Mouse (Mus musculus) colon, adult 2 months (tissue): Measurements from ENCODE around the gene Polr3h. TPM values are rescaled to one million over a fixed set of nuclear protein-coding genes. Genes with fewer than 3 reads are reported as not detected.

ENCODE experiments used
- polyA plus RNA-seq: library from polyadenylated mRNA; depleted of rRNA; stranded (reverse); fragments of >200 nt; gene quantifications from 2 replicates; pipeline ENCODE4 v1.2.3, GENCODE M21; 2012; rRNA removed

The Polr3h gene
- polyA plus RNA-seq, result 7.0 and 8.9 TPM in 2 replicates

GRCm38 (mm10) chr15:81925760-81926445 is at the start of gene Polr3h:
TSS of gene Polr3h (minus strand) at chr15:81926240.

GRCm38 (mm10) chr15:81960171-81961077 is 34.4 kb upstream of the Polr3h start, which contains the start of gene Pmm1:
TSS of gene Pmm1 (minus strand) at chr15:81960930.

GRCm38 (mm10) chr15:81936679-81937078 is 10.6 kb upstream of the Polr3h start, which contains the start of gene Csdc2:
TSS of gene Csdc2 (plus strand) at chr15:81936759.

GRCm38 (mm10) chr15:81872262-81873136 is 53.5 kb downstream of the Polr3h start, which contains the start of gene Aco2:
TSS of gene Aco2 (plus strand) at chr15:81872309.

GRCm38 (mm10) chr15:81871604-81872261 is 54.3 kb downstream of the Polr3h start, which contains the start of gene Phf5a:
TSS of gene Phf5a (minus strand) at chr15:81871911.

GRCm38 (mm10) chr15:81858517-81859329 is 67.3 kb downstream of the Polr3h start, which contains the start of gene Tob2:
TSS of gene Tob2 (minus strand) at chr15:81858796.

Other genes starting within 250 kb of the Polr3h start
- gene Chadl, start 229.0 kb downstream of the Polr3h start, polyA plus RNA-seq, result 5.1 and 6.6 TPM in 2 replicates
- 23.1 and 24.3 TPM in 2 replicates for gene Zc3h7b, start 181.2 kb downstream of the Polr3h start, polyA plus RNA-seq
- gene Rangap1, start 180.7 kb downstream of the Polr3h start, polyA plus RNA-seq, result 31.2 and 37.3 TPM in 2 replicates
- 13.8 and 15.9 TPM in 2 replicates for gene Tef, start 123.8 kb downstream of the Polr3h start, polyA plus RNA-seq
- gene Tob2, start 67.4 kb downstream of the Polr3h start, polyA plus RNA-seq, result 31.0 and 42.2 TPM in 2 replicates
- gene Phf5a, start 54.3 kb downstream of the Polr3h start, polyA plus RNA-seq, result 26.5 and 34.8 TPM in 2 replicates
- 328 TPM in 2 replicates for gene Aco2, start 53.9 kb downstream of the Polr3h start, polyA plus RNA-seq
- gene Csdc2, start 10.5 kb upstream of the Polr3h start, polyA plus RNA-seq, result 9.0 and 10.8 TPM in 2 replicates
- 52.9 and 54.6 TPM in 2 replicates for gene Pmm1, start 34.7 kb upstream of the Polr3h start, polyA plus RNA-seq
- gene 1700029P11Rik, start 54.3 kb upstream of the Polr3h start, polyA plus RNA-seq, result not detected in 2 replicates
- gene Xrcc6, start 61.6 kb upstream of the Polr3h start, polyA plus RNA-seq, result 8.4 and 8.8 TPM in 2 replicates
- 21.9 and 26.4 TPM in 2 replicates for gene Desi1, start 107.6 kb upstream of the Polr3h start, polyA plus RNA-seq
- 28.5 and 37.8 TPM in 2 replicates for gene Snu13, start 121.4 kb upstream of the Polr3h start, polyA plus RNA-seq
- not detected in 2 replicates for gene 4930407I10Rik, start 132.9 kb upstream of the Polr3h start, polyA plus RNA-seq
- not detected in 2 replicates for gene Mei1, start 143.8 kb upstream of the Polr3h start, polyA plus RNA-seq
- 9.7 and 10.2 TPM in 2 replicates for gene Ccdc134, start 201.7 kb upstream of the Polr3h start, polyA plus RNA-seq
- 273 and 329 TPM in 2 replicates for gene Srebf2, start 220.9 kb upstream of the Polr3h start, polyA plus RNA-seq